Mouse (Mus musculus) fat pad, adult 2 months (tissue): ENCODE data around the gene Pheta1.

Experiments
- DNase-seq: peaks from one replicate; pipeline ENCODE4 v3.0.0-alpha.2; 2011; ENCODE audit warnings: low read depth, low spot score; ENCODE audit errors: extremely low read depth

The Pheta1 gene

GRCm38 (mm10) chr5:121848743-121849142 lies at the start of gene Pheta1:
TSS of gene Pheta1 (plus strand) at chr5:121848984.
- no peak for DNase-seq

- DNase-seq, result no peak
These were observed 41.6 kb upstream of the Pheta1 start for GRCm38 (mm10) chr5:121807186-121807585.

- DNase-seq, result no peak
These were observed 40.6 kb upstream of the Pheta1 start for GRCm38 (mm10) chr5:121808202-121808601.

GRCm38 (mm10) chr5:121809667-121810224 lies 39.0 kb upstream of the Pheta1 start:
- no peak for DNase-seq

GRCm38 (mm10) chr5:121810331-121811151 lies 38.2 kb upstream of the Pheta1 start:
- no peak for DNase-seq

GRCm38 (mm10) chr5:121811485-121811931 lies 37.3 kb upstream of the Pheta1 start:
- no peak for DNase-seq

- DNase-seq, result no peak
These were observed 36.1 kb upstream of the Pheta1 start for GRCm38 (mm10) chr5:121812526-121813243.

GRCm38 (mm10) chr5:121813744-121814143 lies 35.0 kb upstream of the Pheta1 start:
- no peak for DNase-seq

- no peak for DNase-seq
These were observed 33.7 kb upstream of the Pheta1 start for GRCm38 (mm10) chr5:121815067-121815466.

- no peak for DNase-seq
These were observed 32.9 kb upstream of the Pheta1 start for GRCm38 (mm10) chr5:121815867-121816380.

- DNase-seq, result no peak
These were observed 32.2 kb upstream of the Pheta1 start for GRCm38 (mm10) chr5:121816611-121817010.

- DNase-seq, result no peak
These were observed 31.2 kb upstream of the Pheta1 start for GRCm38 (mm10) chr5:121817551-121817950.

GRCm38 (mm10) chr5:121818401-121818800 lies 30.4 kb upstream of the Pheta1 start:
- no peak for DNase-seq

GRCm38 (mm10) chr5:121818862-121819261 lies 29.9 kb upstream of the Pheta1 start:
- no peak for DNase-seq

GRCm38 (mm10) chr5:121819559-121819958 lies 29.2 kb upstream of the Pheta1 start:
- DNase-seq, result no peak

GRCm38 (mm10) chr5:121820161-121820560 lies 28.6 kb upstream of the Pheta1 start:
- no peak for DNase-seq

- DNase-seq, result no peak
These were observed 28.1 kb upstream of the Pheta1 start for GRCm38 (mm10) chr5:121820657-121821056.

- DNase-seq, result no peak
These were observed 27.7 kb upstream of the Pheta1 start for GRCm38 (mm10) chr5:121821116-121821515.

- DNase-seq, result no peak
These were observed 27.2 kb upstream of the Pheta1 start for GRCm38 (mm10) chr5:121821552-121821951.

GRCm38 (mm10) chr5:121822786-121823505 lies 25.8 kb upstream of the Pheta1 start:
- DNase-seq, result no peak

GRCm38 (mm10) chr5:121823668-121824067 lies 25.1 kb upstream of the Pheta1 start:
- no peak for DNase-seq
